Mouse (Mus musculus) brain, embryonic 18.5 days (tissue): Measurements from ENCODE around the gene Kmt5b.

Experiments
- DNase-seq: peaks from one replicate; pipeline ENCODE4 v3.0.0-alpha.2; 2012; ENCODE audit warnings: low read depth, low spot score

Kmt5b gene

GRCm38 (mm10) chr19:3767276-3767780 is at the start of gene Kmt5b:
Gene Kmt5b, plus strand, starts transcription at chr19:3767421.
- DNase-seq, result peak; percentile 36

DNA sequence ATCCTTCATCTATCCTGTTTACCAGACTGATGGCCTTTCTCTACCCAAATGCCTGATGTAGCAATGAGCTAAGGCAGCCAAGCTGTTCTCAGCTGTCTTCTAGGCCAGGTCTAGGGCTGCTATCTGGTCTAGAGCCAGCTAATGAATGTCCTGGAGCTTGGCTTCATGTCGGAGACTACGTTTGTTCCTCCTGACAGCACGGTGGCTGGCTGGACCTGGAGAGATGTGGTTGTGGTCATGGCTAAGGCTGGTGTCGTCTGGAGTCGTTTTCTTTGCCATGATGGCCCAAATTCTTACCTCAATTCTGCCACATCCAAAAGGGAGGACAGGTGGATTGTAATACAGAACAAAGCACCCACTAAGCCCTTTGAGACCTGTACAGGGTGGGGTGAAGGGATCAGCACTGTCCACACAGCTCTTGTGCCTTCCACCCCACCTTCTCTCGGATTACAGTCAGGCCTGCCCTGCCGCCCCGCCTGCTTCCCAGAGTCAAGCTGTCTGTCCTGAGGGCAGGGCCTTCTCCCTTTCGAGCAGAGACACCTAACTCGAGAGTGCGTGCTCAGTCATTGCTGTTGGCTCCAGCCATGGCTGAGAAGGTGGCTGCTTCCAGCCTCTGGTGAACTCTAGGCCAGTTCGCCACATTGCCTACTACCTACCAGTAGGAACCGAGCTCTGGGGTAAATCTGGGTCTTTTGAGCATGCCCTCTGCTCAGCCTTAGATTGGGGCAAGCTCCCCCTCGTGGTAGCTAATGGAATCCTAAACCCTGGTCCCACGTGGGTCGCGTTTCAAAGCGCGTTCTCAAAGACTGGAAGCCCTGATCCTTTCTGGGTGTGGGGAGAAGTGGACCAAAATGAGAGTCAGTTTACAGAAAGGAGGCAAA is 48.5 kb upstream of the Kmt5b start:
- DNase-seq, result no peak

GRCm38 (mm10) chr19:3719362-3719891 is 47.8 kb upstream of the Kmt5b start:
- DNase-seq, result no peak

GRCm38 (mm10) chr19:3723170-3723569 is 44.1 kb upstream of the Kmt5b start:
- DNase-seq, result no peak

GRCm38 (mm10) chr19:3723904-3724303 is 43.3 kb upstream of the Kmt5b start:
- DNase-seq, result no peak

- DNase-seq, result no peak
Observed at GRCm38 (mm10) chr19:3724779-3725178, 42.4 kb upstream of the Kmt5b start.

DNA sequence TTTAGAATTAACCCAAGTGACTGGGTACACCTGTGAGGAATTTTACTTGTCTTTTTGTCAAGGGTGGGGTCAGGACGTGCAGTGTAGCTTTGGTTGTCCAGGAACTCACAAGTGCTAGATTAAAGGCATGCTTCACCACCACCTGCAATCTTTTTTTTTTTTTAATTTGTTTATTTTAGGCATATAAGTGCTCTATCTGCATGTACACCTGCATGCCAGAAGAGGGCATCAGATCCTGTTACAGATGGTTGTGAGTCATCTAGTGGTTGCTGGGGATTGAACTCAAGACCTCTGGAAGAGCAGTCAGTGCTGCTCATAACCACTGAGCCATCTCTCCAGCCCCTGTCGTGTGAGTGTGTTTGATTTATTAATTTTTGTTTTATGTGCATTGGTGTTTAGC is 38.3 kb upstream of the Kmt5b start:
- DNase-seq, result no peak

DNA sequence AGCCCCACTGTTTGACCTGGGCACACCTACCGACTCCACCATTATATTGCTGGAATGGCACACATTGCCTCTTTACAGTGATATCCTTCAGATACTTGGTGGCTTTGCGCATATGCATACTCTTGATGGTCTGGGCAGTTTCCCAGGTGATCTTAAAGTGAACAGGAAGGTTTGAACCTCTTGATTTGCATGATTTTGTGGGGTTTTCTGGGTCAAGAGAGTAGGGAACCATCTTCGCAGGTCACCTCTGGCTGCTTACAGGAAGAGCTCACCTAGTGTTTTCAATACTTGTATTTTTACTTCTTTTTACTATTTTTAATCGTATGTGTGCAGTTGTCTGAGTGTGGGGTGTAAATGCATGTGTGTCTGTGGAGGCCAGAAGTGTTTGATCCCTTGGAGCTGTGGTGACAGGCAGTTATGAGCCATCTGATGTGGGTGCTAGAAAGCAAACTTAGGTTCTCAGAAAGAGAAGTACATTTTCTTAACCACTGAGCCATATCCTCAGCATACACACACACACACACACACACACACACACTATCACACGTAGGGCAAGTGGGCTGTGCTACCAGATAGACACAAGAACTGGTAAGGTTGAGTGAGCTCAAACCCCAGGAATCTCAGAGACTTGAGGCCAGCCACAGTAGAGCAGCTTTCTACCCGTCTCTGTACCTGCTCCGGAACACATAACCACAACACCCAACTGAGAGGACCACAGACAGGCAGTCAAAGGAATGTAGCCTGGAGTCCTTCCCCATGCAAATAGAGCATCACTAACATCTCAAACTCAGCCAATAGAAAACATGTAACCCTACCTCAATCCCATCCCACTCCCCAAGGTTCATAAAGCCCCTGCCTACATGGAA is 36.2 kb upstream of the Kmt5b start:
- DNase-seq, result no peak

GRCm38 (mm10) chr19:3736001-3736400 is 31.2 kb upstream of the Kmt5b start:
- DNase-seq, result no peak

DNA sequence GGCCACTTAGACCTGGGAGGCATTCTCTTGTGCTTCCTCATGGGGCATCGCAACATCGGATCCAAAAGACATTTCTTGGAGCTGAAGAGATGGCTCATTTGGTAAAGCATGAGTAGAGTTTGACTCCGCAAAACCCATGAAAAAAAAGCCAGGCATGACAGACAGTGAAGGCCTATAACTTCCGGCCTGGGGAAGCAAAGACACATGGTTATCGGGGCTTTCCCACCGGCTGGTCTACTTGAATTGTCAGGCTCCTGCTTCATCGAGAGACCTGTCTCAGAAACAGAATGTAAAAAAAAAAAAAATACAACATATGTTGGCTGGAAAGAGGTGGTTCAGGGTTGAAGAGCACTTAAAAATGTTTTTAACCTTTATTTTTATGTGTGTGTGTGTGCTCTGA is 27.6 kb upstream of the Kmt5b start:
- no peak for DNase-seq

DNA sequence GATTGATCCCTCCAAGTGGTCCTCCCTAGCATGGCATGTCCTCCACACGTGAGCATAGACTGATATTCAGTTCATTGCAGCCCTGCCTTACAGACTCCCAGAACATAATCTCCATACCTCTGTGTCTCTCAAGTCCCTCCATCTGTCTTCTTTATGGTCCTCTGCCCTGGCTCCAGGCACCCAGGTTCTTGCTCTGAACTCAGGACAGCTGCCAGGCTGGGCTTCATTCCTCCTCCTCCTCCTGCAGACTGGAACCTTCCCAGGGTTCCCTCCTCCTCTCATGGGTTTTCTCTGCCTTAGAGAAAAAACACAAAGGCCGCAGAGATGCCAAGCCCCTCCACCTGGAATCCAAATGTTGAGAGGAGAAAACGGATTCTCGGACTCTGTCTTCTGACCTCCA is 24.5 kb upstream of the Kmt5b start:
- no peak for DNase-seq

DNA sequence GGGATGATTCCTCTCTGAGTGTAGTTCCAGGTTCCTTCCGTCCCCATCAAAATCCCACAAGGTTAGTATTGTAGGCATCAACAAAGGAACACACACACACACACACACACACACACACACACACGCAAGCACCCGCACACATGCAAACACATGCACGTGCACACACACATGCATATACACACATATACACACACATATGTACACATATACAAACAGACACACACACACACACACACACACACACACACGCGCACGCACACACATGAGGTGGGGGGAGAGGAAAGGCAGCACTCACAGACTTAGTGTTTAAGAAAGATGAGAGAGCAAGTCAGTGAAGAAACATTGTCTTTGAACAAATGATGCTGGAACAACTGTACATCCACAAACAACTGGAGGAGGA is 23.9 kb upstream of the Kmt5b start:
- DNase-seq, result no peak

DNA sequence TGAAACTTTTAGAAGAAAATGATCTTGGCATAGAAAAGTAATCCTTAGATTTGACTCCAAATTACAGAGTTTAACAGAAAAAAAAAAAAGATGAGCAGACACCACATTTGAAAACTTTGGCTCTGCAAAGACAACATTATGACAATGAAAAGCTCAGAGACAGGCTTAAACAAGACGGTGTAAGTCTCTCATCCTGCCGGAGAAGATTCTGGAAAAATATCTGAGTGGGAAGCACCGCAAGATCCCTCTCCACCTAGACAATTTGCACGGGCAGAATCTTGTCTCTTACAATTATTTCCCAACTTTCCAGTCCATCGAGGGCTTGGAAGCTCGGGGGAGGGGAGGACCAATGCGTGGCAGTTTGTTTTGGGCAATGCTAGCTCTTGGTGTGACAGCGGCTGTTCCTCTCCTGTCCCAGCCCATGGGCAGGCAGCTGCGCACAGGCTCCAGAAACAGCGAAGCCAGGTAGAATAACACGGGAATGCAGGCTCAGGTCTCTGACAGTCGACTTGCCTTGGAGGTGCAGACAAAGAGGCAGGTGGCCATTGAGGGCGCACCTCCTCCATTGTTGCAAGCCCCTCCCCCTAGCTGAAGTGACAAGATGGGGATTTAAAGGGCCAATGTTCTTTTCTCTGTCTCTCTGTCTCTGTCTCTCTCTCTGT is 23.2 kb upstream of the Kmt5b start:
- DNase-seq, result peak; percentile 46

DNA sequence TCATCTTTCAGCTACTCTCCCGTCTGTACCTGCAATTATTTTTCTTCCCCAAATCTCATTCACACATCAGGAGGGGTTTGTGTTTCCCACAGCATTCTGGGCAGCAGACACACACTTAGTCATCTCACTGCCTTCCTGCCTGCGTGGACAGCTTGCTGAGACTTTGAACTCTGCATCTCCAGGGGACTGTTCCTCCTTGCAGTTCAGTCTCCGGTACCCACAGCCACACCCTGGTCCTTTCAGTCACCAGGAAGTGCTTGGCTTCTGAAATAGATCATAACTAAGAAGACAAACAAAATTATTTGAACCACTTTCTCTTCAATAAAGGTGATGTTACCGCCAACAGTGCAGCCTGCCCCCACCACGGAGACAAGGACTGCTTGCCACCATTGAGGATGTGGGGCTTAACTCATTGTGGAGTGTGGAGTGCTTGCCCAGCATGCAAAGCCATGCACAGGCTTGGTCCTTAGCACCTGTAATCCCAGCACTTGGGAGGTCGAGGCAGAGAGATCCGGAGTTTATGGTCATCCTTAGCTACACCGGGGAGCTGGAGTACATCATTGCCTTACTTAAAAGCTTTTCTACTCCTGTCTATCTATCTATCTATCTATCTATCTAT is 14.5 kb upstream of the Kmt5b start:
- DNase-seq, result no peak

- DNase-seq, result no peak
Observed at GRCm38 (mm10) chr19:3753240-3753633, 14.0 kb upstream of the Kmt5b start.

GRCm38 (mm10) chr19:3753738-3754137 is 13.5 kb upstream of the Kmt5b start:
- DNase-seq, result no peak

DNA sequence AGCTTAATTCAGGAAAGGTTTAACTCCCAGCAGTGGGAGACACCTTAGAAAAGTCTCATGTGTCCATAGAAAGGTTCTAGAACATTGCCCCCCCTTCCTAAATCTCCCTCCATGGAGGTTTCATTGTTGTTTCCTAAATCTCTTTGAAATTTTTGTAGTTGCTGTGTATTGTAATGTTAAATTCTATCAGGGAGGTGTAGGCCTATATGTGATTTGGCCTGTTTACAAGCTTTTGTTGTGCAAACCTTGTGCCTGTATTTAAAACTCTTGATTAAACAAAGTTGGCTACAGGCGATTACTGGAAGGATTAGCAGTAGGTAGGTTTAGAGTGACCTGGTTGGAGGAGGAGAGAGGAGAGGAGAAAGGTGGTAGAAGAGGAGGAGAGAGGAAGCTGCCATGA is 9.4 kb upstream of the Kmt5b start:
- no peak for DNase-seq

- no peak for DNase-seq
Observed at GRCm38 (mm10) chr19:3765221-3765820, 1.9 kb upstream of the Kmt5b start.

GRCm38 (mm10) chr19:3766378-3766777 is 843 bp upstream of the Kmt5b start:
- no peak for DNase-seq

GRCm38 (mm10) chr19:3767781-3768696 is 818 bp downstream of the Kmt5b start:
- DNase-seq, result peak; percentile 83
